Mouse (Mus musculus) frontal cortex, postnatal 36 days (tissue): Measurements from ENCODE around the gene Steap3.
A peak's percentile ranks its signal among the peaks of the same experiment; 100 is the strongest.

Experiments used
- DNase-seq, 2 experiments: peaks; one replicate each; pipeline ENCODE4 v3.0.0; 2022; ENCODE audit warnings: low spot score in 2 of 2

The Steap3 gene

DNA sequence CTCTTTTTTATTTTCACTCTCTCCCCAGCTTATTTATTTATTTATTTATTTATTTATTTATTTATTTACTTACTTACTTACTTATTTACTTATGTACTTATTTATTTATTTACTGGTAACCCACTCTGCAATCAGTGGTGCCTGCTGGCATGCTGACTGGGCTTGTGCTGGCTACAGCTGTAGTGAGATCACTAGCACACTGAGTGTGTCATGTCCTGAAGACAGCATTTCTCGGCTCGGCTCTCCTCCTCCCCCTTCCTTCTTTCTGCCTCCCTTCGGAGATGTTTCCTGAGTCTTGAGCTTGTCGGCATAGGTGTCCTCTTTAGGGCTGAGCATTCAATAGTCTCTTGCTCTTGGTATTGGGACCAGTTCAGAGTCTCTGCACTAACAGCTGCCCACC is 73.6 kb downstream of the Steap3 start:
- DNase-seq, result no peak

DNA sequence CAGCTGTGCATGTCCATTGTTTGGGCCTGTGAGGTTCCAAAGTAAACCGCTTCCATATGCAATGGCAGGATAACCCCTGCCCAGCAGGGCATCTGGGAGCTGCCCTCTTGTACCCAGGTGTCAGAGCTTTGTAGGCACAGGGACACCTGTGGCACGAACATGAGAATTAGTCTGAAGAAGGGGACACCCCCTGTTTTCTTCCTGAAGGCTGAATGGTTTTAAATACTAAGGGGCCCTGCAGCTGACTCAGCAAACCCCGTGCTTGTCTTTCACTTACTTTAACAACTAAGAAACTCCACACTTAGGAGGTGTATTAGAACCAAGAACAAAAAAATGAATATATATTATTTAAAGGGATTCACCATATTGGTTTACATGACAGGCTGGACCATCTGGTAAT is 74.4 kb downstream of the Steap3 start:
- no peak for DNase-seq

DNA sequence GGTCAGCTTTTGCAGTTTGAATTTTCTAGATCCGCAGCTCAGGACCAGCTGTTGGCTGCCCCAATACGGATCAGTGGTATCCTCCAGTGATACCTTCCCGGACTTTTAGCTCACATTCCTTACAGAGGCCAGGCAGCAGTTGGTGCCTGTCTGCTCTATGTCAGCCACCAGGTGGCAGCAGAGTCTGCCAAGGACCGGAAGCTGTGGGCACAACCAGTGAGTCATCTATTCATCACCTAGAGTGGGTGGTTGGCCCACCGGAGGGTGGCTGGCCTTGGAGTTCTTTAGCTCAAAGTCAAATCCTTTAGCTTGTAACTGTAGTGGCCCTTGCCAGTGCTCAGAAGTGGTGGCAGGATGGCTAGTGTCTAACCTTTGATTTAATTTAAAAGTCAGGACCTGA is 75.3 kb downstream of the Steap3 start:
- DNase-seq, result peak; percentile 78 to 87

DNA sequence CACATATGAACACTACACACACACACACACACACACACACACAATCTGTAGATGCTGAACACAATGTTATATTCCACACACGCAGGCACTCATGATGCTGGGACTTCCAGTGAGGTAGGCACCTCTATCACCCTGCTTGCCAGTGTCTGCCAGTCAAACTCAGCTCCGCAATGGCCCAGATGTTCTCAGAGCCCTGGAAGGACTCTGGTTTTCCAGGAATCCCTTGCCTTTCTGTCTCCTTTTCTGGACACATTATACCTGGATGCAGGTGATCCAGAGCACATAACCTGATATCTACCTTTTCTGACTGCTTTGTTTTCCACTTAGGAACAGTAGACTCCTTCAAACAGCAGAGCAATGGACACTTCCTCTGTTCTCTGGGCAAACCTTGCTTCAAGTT is 75.8 kb downstream of the Steap3 start:
- DNase-seq, result no peak

DNA sequence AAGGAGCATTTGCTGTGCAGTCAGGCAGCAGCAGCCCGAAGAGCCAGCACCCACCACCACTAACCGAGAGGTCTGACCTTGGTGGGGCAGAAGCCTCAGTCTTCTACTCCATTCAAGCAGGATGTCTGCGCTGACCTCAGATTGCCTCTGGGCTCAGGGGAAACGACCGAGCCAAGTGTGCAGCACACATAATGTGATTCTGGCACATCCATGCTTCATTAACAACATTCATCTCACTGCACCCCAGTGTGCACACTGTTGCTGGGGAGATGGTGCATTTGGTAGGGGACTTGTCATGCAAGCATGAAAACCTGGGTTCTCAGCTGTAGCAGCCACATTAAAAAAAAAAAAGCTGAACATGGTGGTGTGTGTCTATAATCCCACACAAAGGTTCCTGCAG is 76.6 kb downstream of the Steap3 start:
- DNase-seq, result no peak

DNA sequence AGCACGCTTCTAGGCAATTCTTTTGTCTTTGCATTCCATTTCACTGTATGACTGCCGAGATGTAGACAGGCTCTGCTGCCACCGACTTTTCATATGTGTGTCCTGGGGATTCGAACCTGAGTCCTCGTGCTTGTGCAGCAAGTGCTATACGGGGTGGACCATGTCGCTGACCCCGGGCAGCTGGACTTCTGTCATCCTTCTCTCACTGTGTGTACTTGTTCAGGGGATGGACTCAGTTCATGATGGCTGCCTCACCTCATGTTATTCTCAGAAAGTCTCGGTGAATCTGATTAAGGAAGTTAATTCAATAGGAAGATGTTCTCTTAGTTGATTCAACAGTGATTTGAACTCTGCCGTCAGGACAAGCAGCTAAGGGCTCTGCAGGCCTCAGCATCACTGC is 78.9 kb downstream of the Steap3 start:
- no peak for DNase-seq

DNA sequence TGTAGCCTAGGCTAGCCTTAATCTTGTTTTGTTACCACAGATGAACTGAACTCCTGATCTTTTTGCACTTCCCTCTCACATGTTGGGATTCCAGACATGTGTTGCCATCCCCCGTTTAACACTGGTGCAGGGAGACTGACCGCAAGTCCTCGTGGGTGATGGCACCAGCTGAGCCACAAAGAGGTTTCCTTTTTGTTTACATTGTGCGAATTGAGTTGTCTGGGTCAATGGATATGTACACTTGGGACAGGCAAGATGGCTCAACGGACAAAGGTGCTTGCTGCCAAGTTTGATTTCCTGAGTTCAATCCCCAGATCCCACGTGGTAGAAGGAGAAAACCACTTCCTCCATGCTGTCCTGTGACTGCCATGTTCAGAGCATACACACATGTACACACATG is 80.2 kb downstream of the Steap3 start:
- no peak for DNase-seq

DNA sequence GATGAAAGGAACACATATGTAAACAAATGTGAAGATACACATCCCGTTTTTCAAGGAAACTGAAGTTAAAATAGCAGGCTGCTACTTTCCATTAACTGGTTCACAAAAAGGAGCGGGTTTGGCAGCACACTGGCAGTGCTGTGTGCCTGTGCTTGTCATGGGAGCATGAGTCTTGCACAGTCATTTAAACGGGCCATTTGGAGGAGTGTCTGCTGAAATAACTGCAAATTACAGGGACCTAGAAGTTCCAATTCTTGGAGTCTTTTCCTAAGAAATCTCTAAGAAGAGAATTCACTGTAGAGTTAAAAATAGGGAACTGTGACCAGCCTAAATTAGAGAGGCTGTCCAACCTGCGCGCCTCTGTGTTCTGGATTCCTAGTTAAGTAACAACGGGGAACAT is 81.6 kb downstream of the Steap3 start:
- peak; percentile 27 to 57 for DNase-seq

DNA sequence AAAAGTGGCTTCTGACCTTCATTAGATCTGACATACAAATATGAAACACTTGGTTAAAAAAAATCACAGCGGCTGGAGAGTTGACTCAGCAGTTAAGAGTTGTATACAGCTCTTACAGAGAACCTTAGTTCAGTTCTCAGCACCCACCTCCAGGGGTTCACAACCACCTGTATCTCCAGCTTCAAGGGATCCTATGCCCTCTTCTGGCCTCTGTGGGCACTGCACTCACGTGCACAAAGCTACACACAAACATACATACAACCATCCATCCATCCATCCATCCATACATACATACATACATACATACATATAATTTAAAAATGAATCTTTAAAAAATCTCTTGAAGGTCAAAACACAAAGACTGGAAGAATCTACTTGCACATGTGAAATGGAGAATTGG is 82.2 kb downstream of the Steap3 start:
- no peak for DNase-seq

DNA sequence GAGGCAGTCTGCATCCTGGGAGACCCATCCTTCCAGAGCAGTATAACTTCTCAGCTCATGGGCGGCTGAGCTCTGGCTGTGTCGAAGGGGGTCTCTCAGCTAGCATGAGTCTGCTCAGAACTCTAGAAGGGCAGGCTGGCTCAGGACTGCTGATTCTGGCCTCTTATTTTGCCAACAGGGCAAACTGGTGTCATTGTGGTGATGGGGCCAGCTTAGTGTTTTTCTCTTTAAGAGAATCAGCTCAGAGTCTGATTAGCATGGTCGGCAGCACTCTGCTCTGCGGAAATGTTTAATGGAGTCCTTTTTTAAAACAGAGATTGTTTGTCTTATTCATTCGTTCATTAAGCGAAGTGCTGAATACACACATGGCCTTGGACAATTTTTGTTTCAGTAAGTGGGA is 83.3 kb downstream of the Steap3 start:
- peak in 1 of 2 experiments; percentile 18 for DNase-seq

DNA sequence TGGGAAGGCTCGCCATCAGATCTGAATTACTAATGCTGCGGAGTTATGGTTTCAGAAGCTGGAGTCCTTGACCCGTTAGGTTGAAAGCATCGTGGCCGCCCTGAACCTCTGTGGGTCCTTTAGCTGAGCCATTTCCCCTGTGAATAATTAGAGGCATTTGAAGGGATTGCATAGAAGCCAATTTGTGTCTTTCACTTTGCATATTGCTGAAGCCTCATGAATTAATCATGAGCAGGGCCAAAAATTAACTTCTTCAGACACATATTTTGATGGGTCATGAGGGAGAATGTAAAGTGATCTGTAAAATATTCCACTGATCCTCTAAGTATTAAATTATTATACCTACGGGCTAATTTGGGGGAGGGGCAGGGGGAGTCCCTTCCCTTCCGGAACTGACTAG is 85.4 kb downstream of the Steap3 start:
- no peak for DNase-seq

DNA sequence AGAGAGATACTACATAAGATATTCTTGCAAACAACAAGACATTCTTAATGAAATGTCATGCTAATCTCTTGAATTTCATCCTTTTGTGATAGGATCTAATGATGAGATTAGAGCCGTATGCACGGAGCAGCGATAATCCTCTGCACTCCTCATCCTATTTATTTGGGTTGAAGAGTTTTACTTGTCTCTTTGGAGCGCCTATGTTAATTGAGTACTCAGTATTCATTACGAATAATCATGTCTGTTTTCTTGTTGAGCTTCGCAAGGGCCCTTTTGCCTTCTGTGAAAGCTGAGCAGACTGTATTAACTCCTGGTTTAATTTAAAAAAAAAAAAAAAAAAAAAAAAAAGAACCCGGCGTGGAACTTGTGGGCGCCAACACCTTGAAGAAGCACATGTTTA is 85.8 kb downstream of the Steap3 start:
- DNase-seq, result no peak

DNA sequence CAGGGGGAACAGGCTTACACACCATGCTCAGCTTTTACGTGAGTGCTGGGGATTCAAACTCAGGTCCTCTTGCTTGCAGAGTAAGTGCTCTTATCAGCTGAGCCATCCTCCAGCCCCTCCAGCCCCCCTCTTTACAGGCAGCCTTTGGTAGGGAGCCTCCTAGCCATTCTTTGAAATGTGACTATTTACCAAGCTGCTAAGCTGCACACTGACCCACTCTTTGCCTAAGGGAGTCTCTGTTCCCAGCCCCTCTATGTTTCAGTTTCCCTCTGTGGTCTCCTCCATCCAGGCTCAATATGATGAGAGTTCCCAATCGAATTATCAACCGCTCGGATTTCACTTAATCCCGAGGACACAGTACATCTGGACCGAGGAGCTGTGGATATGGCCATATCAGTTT is 86.3 kb downstream of the Steap3 start:
- no peak for DNase-seq

DNA sequence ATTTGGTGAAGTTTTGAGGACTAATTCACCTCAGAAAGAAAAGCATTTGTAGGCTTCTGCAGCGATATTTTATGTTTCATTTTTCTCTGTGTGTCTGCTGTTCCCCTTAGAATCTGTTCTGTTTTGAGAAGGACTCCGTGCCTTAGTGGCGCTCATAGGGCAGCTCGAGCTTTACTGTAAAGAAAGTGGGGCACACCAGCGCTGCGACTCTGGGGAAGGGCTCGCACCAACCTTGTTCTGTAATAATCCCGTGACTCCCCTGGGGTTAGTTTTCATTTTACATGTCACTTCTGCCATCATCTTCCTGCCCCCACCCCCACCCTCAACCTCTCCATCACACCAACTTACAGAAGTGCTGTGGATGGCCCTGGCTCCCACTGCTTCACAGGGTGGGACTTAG is 95.4 kb downstream of the Steap3 start:
- no peak for DNase-seq

DNA sequence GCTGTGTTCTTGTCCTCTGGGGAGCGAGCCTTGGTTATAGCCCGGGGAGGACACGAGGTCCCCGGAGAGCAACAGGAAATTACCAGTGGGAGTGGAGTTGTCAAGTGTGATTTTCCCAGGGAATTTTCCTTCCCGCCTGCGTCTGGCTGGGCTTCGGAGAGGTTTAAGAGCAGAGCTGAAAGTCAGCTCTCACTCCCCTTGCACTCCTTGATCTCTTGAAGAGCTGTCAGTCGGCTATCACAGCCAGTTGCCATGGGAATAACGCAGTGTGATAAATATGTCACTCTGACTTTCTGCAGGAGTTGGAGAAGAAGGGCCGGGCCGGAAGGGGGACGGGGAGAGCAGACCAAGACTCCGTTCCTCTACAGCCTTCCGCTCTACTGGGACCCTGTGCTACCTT is 96.2 kb downstream of the Steap3 start:
- DNase-seq, result no peak

DNA sequence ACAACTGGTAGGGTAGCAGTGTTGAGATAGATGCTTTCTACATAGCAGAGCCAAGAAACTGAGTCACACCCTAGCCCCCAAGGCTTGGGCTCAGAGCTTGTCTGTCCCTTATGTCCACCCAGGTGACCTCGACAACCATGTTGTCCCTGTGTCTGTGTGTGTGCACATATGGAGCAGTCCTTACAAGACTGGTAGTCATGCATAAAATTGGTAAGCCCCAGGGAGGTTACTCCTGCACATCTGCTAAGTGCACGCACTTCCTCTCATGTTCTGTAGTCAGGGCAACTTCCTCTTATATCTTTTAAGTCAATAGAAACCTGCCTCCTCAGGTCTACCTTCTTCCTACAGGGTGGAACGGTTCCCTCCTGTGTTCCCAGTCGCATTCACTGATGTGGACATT is 97.5 kb downstream of the Steap3 start:
- no peak for DNase-seq

DNA sequence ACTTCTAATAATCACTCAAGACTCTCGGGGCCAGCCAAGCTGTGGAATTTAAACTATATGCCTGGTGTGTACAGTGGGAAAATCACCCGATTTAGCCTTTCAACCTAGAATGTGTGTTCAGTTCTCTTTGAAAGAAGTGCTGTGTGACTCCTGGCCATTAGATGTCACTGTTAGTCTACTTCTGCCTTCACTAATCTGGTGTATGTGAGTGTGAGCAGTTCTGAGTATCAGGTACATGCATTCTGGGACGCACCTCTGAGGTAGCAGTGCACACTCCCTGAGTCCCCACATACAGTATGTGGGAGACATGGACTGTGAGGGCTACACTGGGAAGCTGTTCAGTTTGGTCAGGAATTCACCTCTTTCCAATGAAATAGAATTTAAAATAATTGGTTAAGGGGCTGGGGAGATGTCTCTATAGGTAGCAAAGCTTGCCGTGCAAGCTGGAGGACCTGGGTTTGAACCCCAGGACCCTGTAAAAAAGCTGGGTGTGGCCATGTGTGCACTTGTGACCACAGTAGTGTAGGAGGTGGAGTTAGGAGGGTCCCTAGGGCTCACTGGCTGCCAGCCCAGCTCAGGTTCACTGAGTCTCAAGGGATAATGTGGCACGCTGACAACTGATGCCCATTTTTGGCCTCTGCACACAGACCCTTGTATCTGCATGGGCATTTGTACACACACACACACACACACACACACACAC is 100.5 kb downstream of the Steap3 start:
- peak in 1 of 2 experiments; percentile 69 for DNase-seq

DNA sequence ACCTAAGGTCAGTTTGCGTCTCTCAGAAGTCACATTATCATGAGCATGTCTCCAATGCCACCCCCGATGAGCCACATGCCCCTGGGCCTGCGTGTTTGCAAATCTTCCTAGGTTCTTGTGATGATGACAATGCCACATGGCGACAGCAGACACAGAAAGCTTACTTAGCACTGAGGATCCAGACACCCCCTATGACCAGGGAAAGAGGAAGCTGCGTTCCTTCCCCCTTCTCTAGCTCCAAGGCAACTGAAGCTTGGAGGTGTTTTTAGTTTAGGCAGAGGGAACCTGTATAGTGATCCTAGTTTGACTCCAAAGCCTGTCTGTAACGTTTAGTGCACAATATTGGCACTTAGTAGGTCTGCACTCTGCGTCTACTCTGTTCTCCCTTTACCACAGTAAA is 102.2 kb downstream of the Steap3 start:
- no peak for DNase-seq

DNA sequence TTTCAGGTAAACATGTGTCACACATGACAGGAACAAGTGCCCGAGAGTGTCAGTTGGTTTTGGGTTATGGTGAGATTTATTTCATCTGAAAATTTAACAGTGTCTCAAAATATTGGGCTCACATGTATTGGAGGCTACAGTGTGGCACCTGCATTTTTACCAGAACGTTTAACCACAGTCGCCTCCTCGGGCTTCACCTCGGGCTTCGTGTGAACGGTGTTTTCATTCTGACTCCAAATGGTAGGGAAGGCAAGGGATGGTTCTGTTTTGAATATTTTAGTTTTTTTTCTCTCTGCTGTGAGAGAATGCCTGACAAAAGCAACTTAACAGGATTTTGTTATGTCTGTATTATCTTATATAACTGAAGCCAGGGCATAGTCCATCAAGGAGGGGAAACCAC is 103.8 kb downstream of the Steap3 start:
- DNase-seq, result no peak

DNA sequence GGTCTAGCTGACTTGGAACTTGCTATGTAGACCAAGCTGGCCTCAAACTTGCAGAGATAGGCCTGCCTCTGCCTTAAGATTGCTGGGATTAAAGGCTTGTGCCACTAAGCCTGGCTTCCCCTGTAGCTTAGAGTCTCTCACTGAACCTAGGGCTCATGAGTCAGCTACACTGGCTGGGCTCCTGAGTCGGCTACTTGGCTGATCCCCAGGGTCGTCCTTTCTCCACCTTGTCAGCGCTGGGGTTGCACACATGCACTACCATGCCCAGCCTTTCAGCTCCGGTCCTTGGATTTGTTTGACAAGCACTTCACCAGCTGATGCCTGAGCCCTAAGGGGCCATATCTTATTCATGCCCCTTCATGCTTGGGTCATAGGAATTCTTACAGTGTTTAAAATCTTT is 104.5 kb downstream of the Steap3 start:
- no peak for DNase-seq

DNA sequence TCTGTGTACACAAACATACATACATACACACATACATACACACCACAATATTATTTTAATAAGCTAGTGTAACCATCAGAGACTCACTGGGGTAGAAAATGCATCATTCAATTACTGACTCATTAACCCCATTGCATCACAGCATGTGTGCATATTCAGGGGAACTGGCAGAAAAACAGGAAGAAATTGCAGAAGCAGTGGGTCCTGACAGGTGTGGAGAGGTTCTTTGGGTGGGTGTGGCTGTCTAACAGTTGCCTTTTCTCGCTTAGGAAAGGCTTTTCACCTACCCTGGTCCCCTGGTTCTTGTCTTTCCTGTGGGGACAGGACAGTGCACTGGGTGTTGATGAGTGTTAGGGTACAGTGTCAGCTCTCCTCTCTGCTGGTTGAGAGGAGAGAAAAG is 109.9 kb downstream of the Steap3 start:
- no peak for DNase-seq

DNA sequence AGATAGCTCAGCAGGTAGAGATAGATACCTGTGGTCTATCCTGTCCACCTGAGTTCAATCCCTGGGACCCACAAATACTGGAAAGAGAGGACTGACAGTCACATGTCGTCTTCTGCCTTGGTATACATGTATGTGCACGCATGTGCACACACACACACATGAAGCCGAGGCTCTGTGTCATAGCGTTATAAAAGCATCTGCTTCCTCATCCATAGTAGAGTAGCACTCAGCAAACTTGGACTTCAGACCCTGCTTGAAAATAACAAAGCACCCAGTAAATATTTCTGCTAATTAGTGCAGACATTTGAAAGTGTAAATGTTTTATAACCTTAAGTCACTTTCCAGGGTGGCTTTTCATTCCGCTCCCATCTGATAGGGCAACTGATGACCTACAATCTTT is 111.0 kb downstream of the Steap3 start:
- no peak for DNase-seq

DNA sequence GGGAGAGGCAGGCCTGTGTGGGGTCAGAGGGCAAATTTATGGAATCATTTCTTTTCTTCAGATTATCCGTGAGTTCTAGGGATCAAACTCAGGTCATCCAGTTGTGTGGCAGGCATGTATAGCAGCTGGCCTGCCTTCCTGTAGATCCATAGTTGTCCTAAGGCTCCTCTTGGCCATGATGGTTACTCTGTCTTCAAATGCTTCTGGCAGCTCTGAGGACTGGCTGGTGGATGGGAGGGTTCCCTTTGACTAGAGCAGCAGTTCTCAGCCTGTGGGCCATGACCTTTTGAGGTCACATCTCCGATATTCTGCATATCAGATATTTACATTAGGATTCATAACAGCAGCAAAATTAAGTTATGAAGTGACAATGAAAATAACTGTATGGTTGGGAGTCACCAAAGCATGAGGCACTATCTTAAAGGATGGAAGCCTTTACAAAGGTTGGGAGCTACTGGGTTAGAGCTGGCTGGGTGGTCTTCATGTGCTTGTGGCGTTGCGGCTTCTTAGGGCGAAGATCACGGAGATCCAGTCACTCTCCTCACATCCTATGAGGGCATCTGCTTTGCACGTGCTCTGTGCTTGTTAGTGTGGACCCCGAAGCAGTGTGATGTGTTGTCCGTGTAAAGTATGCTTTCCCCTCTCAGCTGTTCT is 113.9 kb downstream of the Steap3 start:
- DNase-seq, result no peak

DNA sequence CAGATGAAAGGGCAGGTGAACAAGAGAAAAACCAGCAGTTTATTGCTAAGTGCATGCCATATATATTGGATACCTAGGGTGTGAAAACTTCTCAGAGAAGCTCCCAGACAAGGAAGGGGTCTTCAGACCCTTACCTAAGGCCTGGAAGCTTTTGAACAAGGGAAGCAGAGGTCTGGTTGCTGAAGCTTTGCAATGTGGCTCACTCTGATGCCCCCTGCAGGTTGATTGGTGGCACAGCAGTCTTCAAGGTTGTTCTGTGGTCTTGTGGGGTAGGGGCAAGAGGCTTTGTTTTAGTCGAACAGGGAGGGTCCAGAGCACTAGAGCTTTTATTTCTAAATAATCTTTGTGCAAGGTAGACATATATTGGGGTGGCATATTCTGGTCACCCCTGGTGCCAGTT is 117.2 kb downstream of the Steap3 start:
- peak in 1 of 2 experiments; percentile 34 for DNase-seq
